In the genomic region with DNA sequence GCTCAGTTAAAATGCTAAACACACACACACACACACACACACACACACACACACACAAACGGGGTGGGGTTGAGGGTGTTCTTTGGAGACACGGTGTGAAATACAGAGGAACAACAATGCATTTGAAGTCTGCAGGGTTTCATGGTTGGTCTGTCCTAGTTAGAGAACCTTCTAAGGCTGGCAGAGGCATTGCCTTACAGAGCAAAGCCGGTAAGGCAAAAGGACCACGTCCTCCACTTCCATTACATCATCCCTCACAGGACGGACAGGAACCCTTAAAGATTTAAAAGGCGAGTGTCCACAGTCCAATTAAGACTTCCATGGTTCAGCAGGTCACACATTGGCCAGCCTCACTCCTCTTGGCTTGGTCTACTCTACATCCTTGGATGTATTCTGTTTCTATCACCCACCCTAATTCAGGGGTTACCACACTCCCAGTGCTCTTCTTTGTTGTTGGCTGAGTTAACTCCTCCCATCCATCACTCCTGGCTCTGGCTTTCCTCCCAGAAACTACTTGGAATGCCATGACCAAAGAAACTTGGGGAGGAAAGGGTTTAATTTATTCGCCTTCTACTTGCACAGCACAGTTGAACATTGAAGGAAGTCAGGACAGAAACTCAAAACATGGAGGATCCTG, we compare ENCODE assay signal across 14 mouse cellular contexts.
DNase-seq lines count a peak whose midpoint lies in the region; ATAC-seq and TF ChIP-seq lines count a peak whose summit lies in the region.
"Had no signal": no experiment of that assay in that cellular context is flagged by ENCODE, and none has a peak within 500 bp of the region (broad histone marks: within the 10 kb centered on the region; RNA-seq: fewer than 3 reads in every experiment).

No protein-coding gene starts in this region.

- H3K4me1 ChIP-seq in forebrain, embryonic 13.5 days, result peaks cover 13% of the 10 kb centered on the region
- peaks cover 2% of the 10 kb centered on the region; the same call in 1 of the 2 replicates for H3K4me1 ChIP-seq in forebrain, embryonic 11.5 days (replicated peaks; ENCODE audit: control insufficient read depth, insufficient read depth, low read length)
- H3K4me1 ChIP-seq in limb, embryonic 13.5 days, result peaks cover 7% of the 10 kb centered on the region
- H3K4me1 ChIP-seq in limb, embryonic 10.5 days, result no peaks in the 10 kb centered on the region; the same call in 1 of the 2 replicates
- no peaks in the 10 kb centered on the region for H3K4me1 ChIP-seq in forebrain, embryonic 14.5 days (ENCODE audit: control insufficient read depth, insufficient read depth, low read length)
- no peaks in the 10 kb centered on the region for H3K4me1 ChIP-seq in intestine, embryonic 16.5 days (ENCODE audit: control insufficient read depth, insufficient read depth, low read length)
- H3K4me1 ChIP-seq in liver, postnatal 0 days (ENCODE audit: insufficient read depth), result no peaks in the 10 kb centered on the region
- H3K4me1 ChIP-seq: liver, embryonic 15.5 days; stomach, embryonic 15.5 days had no signal

- H3K27ac ChIP-seq in forebrain, embryonic 13.5 days, result no peak overlapping the region
- H3K27ac ChIP-seq in forebrain, embryonic 11.5 days (ENCODE audit: low read depth, low read length), result no peak overlapping the region
- H3K27ac ChIP-seq in limb, embryonic 13.5 days, result no peak overlapping the region; the same call in 1 of the 2 replicates
- H3K27ac ChIP-seq in limb, embryonic 10.5 days, result no peak overlapping the region
- H3K27ac ChIP-seq in forebrain, embryonic 14.5 days (ENCODE audit: low read depth, low read length), result no peak overlapping the region
- H3K27ac ChIP-seq in intestine, embryonic 16.5 days (ENCODE audit: low read length), result no peak overlapping the region
- no peak overlapping the region for H3K27ac ChIP-seq in liver, postnatal 0 days (ENCODE audit: low read depth)
- H3K27ac ChIP-seq: liver, embryonic 15.5 days; stomach, embryonic 15.5 days had no signal

- no peak overlapping the region for H3K4me3 ChIP-seq in forebrain, embryonic 13.5 days
- H3K4me3 ChIP-seq in forebrain, embryonic 11.5 days (ENCODE audit: low read depth, low read length), result no peak overlapping the region
- no peak overlapping the region for H3K4me3 ChIP-seq in limb, embryonic 13.5 days
- H3K4me3 ChIP-seq in limb, embryonic 10.5 days, result no peak overlapping the region
- H3K4me3 ChIP-seq in forebrain, embryonic 14.5 days (ENCODE audit: low read depth, low read length), result no peak overlapping the region
- H3K4me3 ChIP-seq in intestine, embryonic 16.5 days (ENCODE audit: low read length), result no peak overlapping the region
- no peak overlapping the region for H3K4me3 ChIP-seq in liver, postnatal 0 days (ENCODE audit: low read depth, low read length)
- H3K4me3 ChIP-seq: liver, embryonic 15.5 days; stomach, embryonic 15.5 days had no signal

- no peaks in the 10 kb centered on the region for H3K36me3 ChIP-seq in forebrain, embryonic 13.5 days (ENCODE audit: poor library complexity, severe bottlenecking)
- H3K36me3 ChIP-seq in forebrain, embryonic 11.5 days (ENCODE audit: control insufficient read depth, insufficient read depth, low read length), result no peaks in the 10 kb centered on the region
- no peaks in the 10 kb centered on the region for H3K36me3 ChIP-seq in limb, embryonic 13.5 days
- H3K36me3 ChIP-seq in limb, embryonic 10.5 days, result no peaks in the 10 kb centered on the region
- no peaks in the 10 kb centered on the region for H3K36me3 ChIP-seq in forebrain, embryonic 14.5 days (ENCODE audit: control insufficient read depth, insufficient read depth, low read length)
- H3K36me3 ChIP-seq in intestine, embryonic 16.5 days (ENCODE audit: control insufficient read depth, insufficient read depth, low read length), result no peaks in the 10 kb centered on the region
- no peaks in the 10 kb centered on the region for H3K36me3 ChIP-seq in liver, postnatal 0 days (replicated peaks; ENCODE audit: insufficient read depth, low read length)
- H3K36me3 ChIP-seq: liver, embryonic 15.5 days; stomach, embryonic 15.5 days had no signal

- no peak for TF ChIP-seq CTCF in liver, postnatal 0 days (IDR thresholded peaks at IDR 0.05; ENCODE audit: low read depth)

- WGBS in forebrain, embryonic 13.5 days, result 73% methylated on average over 7 of the region's 7 CpGs
- WGBS in forebrain, embryonic 11.5 days, result 85% methylated on average over 7 of the region's 7 CpGs
- WGBS in limb, embryonic 13.5 days, result 70% methylated on average over 7 of the region's 7 CpGs
- WGBS in limb, embryonic 10.5 days, result 89% methylated on average over 7 of the region's 7 CpGs
- 60% methylated on average over 7 of the region's 7 CpGs for WGBS in forebrain, embryonic 14.5 days
- WGBS in intestine, embryonic 16.5 days, result 57% methylated on average over 7 of the region's 7 CpGs
- 67% methylated on average over 7 of the region's 7 CpGs for WGBS in liver, postnatal 0 days (ENCODE audit: insufficient replicate concordance)

- ATAC-seq in forebrain, embryonic 13.5 days, result peak; percentile 81
- ATAC-seq in forebrain, embryonic 11.5 days (replicated peaks; ENCODE audit: low FRiP score), result no peak
- peak; percentile 57 for ATAC-seq in limb, embryonic 13.5 days (ENCODE audit: low FRiP score, low read depth)
- ATAC-seq in forebrain, embryonic 14.5 days, result peak; percentile 86
- peak; percentile 62 for ATAC-seq in intestine, embryonic 16.5 days
- ATAC-seq in liver, postnatal 0 days, result no peak

- DNase-seq in forebrain, embryonic 11.5 days (ENCODE audit: low spot score), result no peak
- DNase-seq in limb, embryonic 10.5 days (ENCODE audit: low spot score), result no peak
- DNase-seq in forebrain, embryonic 14.5 days (ENCODE audit: low spot score), result peak; percentile 69
- no peak for DNase-seq in liver, postnatal 0 days
- no peak for DNase-seq in right cerebral cortex, postnatal 25 days
- DNase-seq: adrenal gland, postnatal 36 days; cerebellum, postnatal 14 days; heart, adult 11 months; midbrain, embryonic 14.5 days had no signal

- no peak overlapping the region for H3K4me2 ChIP-seq in forebrain, embryonic 13.5 days
- H3K4me2 ChIP-seq in forebrain, embryonic 11.5 days (ENCODE audit: low read depth, low read length, severe bottlenecking), result no peak overlapping the region
- H3K4me2 ChIP-seq in limb, embryonic 13.5 days (replicated peaks), result no peak overlapping the region
- no peak overlapping the region for H3K4me2 ChIP-seq in forebrain, embryonic 14.5 days (ENCODE audit: low read length)
- H3K4me2 ChIP-seq in intestine, embryonic 16.5 days (ENCODE audit: low read depth, low read length), result no peak overlapping the region
- no peak overlapping the region for H3K4me2 ChIP-seq in liver, postnatal 0 days (ENCODE audit: low read depth, low read length)
- H3K4me2 ChIP-seq: liver, embryonic 15.5 days; stomach, embryonic 15.5 days had no signal

- no peaks in the 10 kb centered on the region for H3K27me3 ChIP-seq in forebrain, embryonic 13.5 days
- H3K27me3 ChIP-seq in forebrain, embryonic 11.5 days (ENCODE audit: control insufficient read depth, insufficient read depth, low read length), result no peaks in the 10 kb centered on the region
- H3K27me3 ChIP-seq in limb, embryonic 13.5 days, result no peaks in the 10 kb centered on the region
- H3K27me3 ChIP-seq in limb, embryonic 10.5 days (ENCODE audit: low read depth, poor library complexity, severe bottlenecking), result no peaks in the 10 kb centered on the region
- H3K27me3 ChIP-seq in forebrain, embryonic 14.5 days (replicated peaks; ENCODE audit: control insufficient read depth, insufficient read depth, low read length), result no peaks in the 10 kb centered on the region
- no peaks in the 10 kb centered on the region for H3K27me3 ChIP-seq in intestine, embryonic 16.5 days (replicated peaks; ENCODE audit: control insufficient read depth, insufficient read depth, low read length)
- no peaks in the 10 kb centered on the region for H3K27me3 ChIP-seq in liver, postnatal 0 days (ENCODE audit: insufficient read depth, low read length)
- H3K27me3 ChIP-seq: liver, embryonic 15.5 days; stomach, embryonic 15.5 days had no signal

- H3K9me3 ChIP-seq in forebrain, embryonic 13.5 days (replicated peaks), result no peaks in the 10 kb centered on the region
- H3K9me3 ChIP-seq in forebrain, embryonic 11.5 days (ENCODE audit: control insufficient read depth, low read length), result no peaks in the 10 kb centered on the region
- no peaks in the 10 kb centered on the region for H3K9me3 ChIP-seq in limb, embryonic 13.5 days
- no peaks in the 10 kb centered on the region for H3K9me3 ChIP-seq in limb, embryonic 10.5 days (replicated peaks)
- no peaks in the 10 kb centered on the region for H3K9me3 ChIP-seq in forebrain, embryonic 14.5 days (replicated peaks; ENCODE audit: control insufficient read depth, low read length)
- no peaks in the 10 kb centered on the region for H3K9me3 ChIP-seq in intestine, embryonic 16.5 days (ENCODE audit: control insufficient read depth, low read length)
- H3K9me3 ChIP-seq in liver, postnatal 0 days (ENCODE audit: low read length), result no peaks in the 10 kb centered on the region
- H3K9me3 ChIP-seq: liver, embryonic 15.5 days; stomach, embryonic 15.5 days had no signal

- no peak overlapping the region for H3K9ac ChIP-seq in forebrain, embryonic 13.5 days
- no peak overlapping the region for H3K9ac ChIP-seq in forebrain, embryonic 11.5 days (ENCODE audit: low read length)
- H3K9ac ChIP-seq in limb, embryonic 13.5 days, result no peak overlapping the region
- H3K9ac ChIP-seq in forebrain, embryonic 14.5 days (ENCODE audit: low read length), result no peak overlapping the region
- H3K9ac ChIP-seq in intestine, embryonic 16.5 days (ENCODE audit: low read depth, low read length), result no peak overlapping the region
- H3K9ac ChIP-seq in liver, postnatal 0 days (replicated peaks), result no peak overlapping the region
- H3K9ac ChIP-seq: liver, embryonic 15.5 days; stomach, embryonic 15.5 days had no signal

- TF ChIP-seq EP300 in liver, postnatal 0 days (IDR thresholded peaks at IDR 0.05; ENCODE audit: low read depth), result no peak

Comparison
In these comparisons a context has a peak if more than half of its experiments do, and no peak if none do; other contexts are left out.
1. ATAC-seq: peak in forebrain, embryonic 13.5 days (single experiment), limb, embryonic 13.5 days (single experiment), forebrain, embryonic 14.5 days (single experiment) and intestine, embryonic 16.5 days (single experiment); none in forebrain, embryonic 11.5 days (single experiment) and liver, postnatal 0 days (single experiment).